8 mouse cellular contexts compared by ENCODE assay signal in genomic region chr12:49382565-49383520, GRCm38 (mm10). TPM values are rescaled to one million over a fixed set of nuclear protein-coding genes. Genes with fewer than 3 reads are reported as not detected.
A peak's percentile ranks its signal among the peaks of the same experiment; 100 is the strongest.
DNase-seq lines count a peak whose midpoint lies in the region; ATAC-seq and TF ChIP-seq lines count a peak whose summit lies in the region.

TSS of gene Foxg1 (plus strand) at chr12:49382660.

- no peak for TF ChIP-seq EP300 in stomach, postnatal 0 days (optimal IDR thresholded peaks at IDR 0.05)

- H3K4me1 ChIP-seq in kidney, embryonic 14.5 days (ENCODE audit: control insufficient read depth, insufficient read depth, low read length), result peaks cover 6% of the 10 kb centered on the region; the same call in 1 of the 2 replicates
- peaks cover 10% of the 10 kb centered on the region for H3K4me1 ChIP-seq in hindbrain, embryonic 15.5 days (replicated peaks)
- H3K4me1 ChIP-seq in liver, embryonic 13.5 days (replicated peaks), result peaks cover 4% of the 10 kb centered on the region
- H3K4me1 ChIP-seq in stomach, postnatal 0 days (replicated peaks; ENCODE audit: control insufficient read depth, insufficient read depth), result peaks cover 3% of the 10 kb centered on the region; the same call in 1 of the 2 replicates

- ATAC-seq in kidney, embryonic 14.5 days (ENCODE audit: low FRiP score, low TSS enrichment), result peak; percentile 46
- ATAC-seq in hindbrain, embryonic 15.5 days (ENCODE audit: low FRiP score, low read depth), result peak; percentile 17; the same call in 1 of the 2 replicates
- ATAC-seq in liver, embryonic 13.5 days (ENCODE audit: low read depth), result no peak
- ATAC-seq in stomach, postnatal 0 days (ENCODE audit: low FRiP score, low TSS enrichment), result peak; percentile 34; the same call in 1 of the 2 replicates
- no peak for ATAC-seq in erythroid progenitor cell, adult 5-6 weeks (replicated peaks; ENCODE audit: low FRiP score, poor library complexity, severe bottlenecking)

- no peak within 1 kb of the TSS for H3K9ac ChIP-seq in kidney, embryonic 14.5 days (ENCODE audit: low read depth, low read length)
- H3K9ac ChIP-seq in hindbrain, embryonic 15.5 days, result no peak within 1 kb of the TSS
- no peak within 1 kb of the TSS for H3K9ac ChIP-seq in liver, embryonic 13.5 days
- no peak within 1 kb of the TSS for H3K9ac ChIP-seq in stomach, postnatal 0 days (ENCODE audit: low read length)

- DNase-seq in kidney, adult 18-20 months, result no peak
- peak; percentile 63 for DNase-seq in embryo, embryonic 10 days (ENCODE audit: low spot score)
- DNase-seq in liver, embryonic 13.5 days, result no peak
- no peak for DNase-seq in stomach, postnatal 0 days (ENCODE audit: low spot score)
- no peak for DNase-seq in urinary bladder, postnatal 10 days (ENCODE audit: low spot score)

- under 1% methylated on average over 55 of the region's 61 CpGs for WGBS in kidney, embryonic 14.5 days
- WGBS in hindbrain, embryonic 15.5 days, result 1% methylated on average over 60 of the region's 61 CpGs
- 1% methylated on average over 60 of the region's 61 CpGs for WGBS in liver, embryonic 13.5 days (ENCODE audit: insufficient replicate concordance)
- 2% methylated on average over 52 of the region's 61 CpGs for WGBS in stomach, postnatal 0 days

- peak within 1 kb of the TSS; percentile 44 for H3K4me2 ChIP-seq in kidney, embryonic 14.5 days (replicated peaks; ENCODE audit: low read depth, low read length)
- peak within 1 kb of the TSS; percentile 39 for H3K4me2 ChIP-seq in hindbrain, embryonic 15.5 days
- peak within 1 kb of the TSS; percentile 41 for H3K4me2 ChIP-seq in liver, embryonic 13.5 days
- H3K4me2 ChIP-seq in stomach, postnatal 0 days (replicated peaks; ENCODE audit: low read depth), result peak within 1 kb of the TSS; percentile 46

- H3K36me3 ChIP-seq in kidney, embryonic 14.5 days (ENCODE audit: control insufficient read depth, insufficient read depth, low read length), result no peaks in the 10 kb centered on the region
- H3K36me3 ChIP-seq in hindbrain, embryonic 15.5 days, result no peaks in the 10 kb centered on the region
- no peaks in the 10 kb centered on the region for H3K36me3 ChIP-seq in liver, embryonic 13.5 days
- no peaks in the 10 kb centered on the region for H3K36me3 ChIP-seq in stomach, postnatal 0 days (ENCODE audit: control insufficient read depth, insufficient read depth, low read length)

- H3K4me3 ChIP-seq in kidney, embryonic 14.5 days (ENCODE audit: low read length), result peak within 1 kb of the TSS; percentile 31
- peak within 1 kb of the TSS; percentile 23 for H3K4me3 ChIP-seq in hindbrain, embryonic 15.5 days
- H3K4me3 ChIP-seq in liver, embryonic 13.5 days (replicated peaks), result peak within 1 kb of the TSS; percentile 36
- peak within 1 kb of the TSS; percentile 35 for H3K4me3 ChIP-seq in stomach, postnatal 0 days (ENCODE audit: low read depth, low read length)

- peaks cover 91% of the 10 kb centered on the region for H3K27me3 ChIP-seq in kidney, embryonic 14.5 days (ENCODE audit: control insufficient read depth, insufficient read depth, low read length)
- H3K27me3 ChIP-seq in hindbrain, embryonic 15.5 days, result peaks cover 68% of the 10 kb centered on the region
- H3K27me3 ChIP-seq in liver, embryonic 13.5 days, result peaks cover 90% of the 10 kb centered on the region
- peaks cover 36% of the 10 kb centered on the region for H3K27me3 ChIP-seq in stomach, postnatal 0 days (ENCODE audit: control insufficient read depth, insufficient read depth, low read length)

- no peak within 1 kb of the TSS for H3K27ac ChIP-seq in kidney, embryonic 14.5 days (ENCODE audit: low read depth, low read length)
- H3K27ac ChIP-seq in hindbrain, embryonic 15.5 days (replicated peaks), result no peak within 1 kb of the TSS
- no peak within 1 kb of the TSS for H3K27ac ChIP-seq in liver, embryonic 13.5 days
- H3K27ac ChIP-seq in stomach, postnatal 0 days (replicated peaks), result no peak within 1 kb of the TSS

- H3K9me3 ChIP-seq in kidney, embryonic 14.5 days (ENCODE audit: control insufficient read depth, low read length), result no peaks in the 10 kb centered on the region
- no peaks in the 10 kb centered on the region for H3K9me3 ChIP-seq in hindbrain, embryonic 15.5 days
- no peaks in the 10 kb centered on the region for H3K9me3 ChIP-seq in liver, embryonic 13.5 days (replicated peaks)
- H3K9me3 ChIP-seq in stomach, postnatal 0 days (ENCODE audit: control insufficient read depth, low read length), result no peaks in the 10 kb centered on the region

- TF ChIP-seq CTCF in stomach, postnatal 0 days (IDR thresholded peaks at IDR 0.05; ENCODE audit: low read depth), result no peak

RNA-seq across cellular contexts. Expression of gene Foxg1, which starts in this region (rescaled TPM):
- polyA plus RNA-seq in kidney, embryonic 14.5 days (2014; fragmentation: Nextera tagmentation; extraction: Ambion mirVana), result not detected in 2 replicates
- polyA plus RNA-seq in hindbrain, embryonic 15.5 days (2015; fragmentation: Nextera tagmentation; extraction: Ambion mirVana), result 0.88 TPM in 1 of 2 replicates, not detected in the other
- polyA plus RNA-seq in liver, embryonic 13.5 days (2015; fragmentation: Nextera tagmentation; extraction: Ambion mirVana), result 0.03 TPM in 1 of 2 replicates, not detected in the other
- 0.12 TPM in 1 of 2 replicates, not detected in the other for polyA plus RNA-seq in stomach, postnatal 0 days (2015; fragmentation: Nextera tagmentation; extraction: Ambion mirVana)
- not detected in 2 replicates for total RNA-seq in erythroid progenitor cell, adult 5-6 weeks (2015; ENCODE audit: low replicate concordance)
- not detected in 2 replicates for total RNA-seq in erythroid progenitor cell, adult 5-6 weeks (2017; ENCODE audit: low replicate concordance)

Comparison
In these comparisons a context has a peak if more than half of its experiments do, and no peak if none do; other contexts are left out.
1. Peak in ATAC-seq, H3K4me3 ChIP-seq and H3K4me2 ChIP-seq in kidney, embryonic 14.5 days; RNA of the gene not detected or under 1 TPM.
2. Peak in ATAC-seq, H3K4me3 ChIP-seq and H3K4me2 ChIP-seq in hindbrain, embryonic 15.5 days; RNA of the gene not detected or under 1 TPM.
3. Peak in ATAC-seq, H3K4me3 ChIP-seq and H3K4me2 ChIP-seq in stomach, postnatal 0 days; RNA of the gene not detected or under 1 TPM.